Mouse (Mus musculus) frontal cortex, adult (tissue): ENCODE measurements around the gene Clrn2.
"Not testable (repeated sequence)": the region's sequence is repeated elsewhere in the genome, so short reads cannot be mapped to it uniquely, and the experiment has no call there.

Source experiments
- ATAC-seq: cut with Nextera tagmentation; 2 replicates; pipeline ENCODE4 v1.9.2; 2017; ENCODE audit warnings: mild to moderate bottlenecking, moderate library complexity, mixed read lengths; ENCODE audit not compliant: low TSS enrichment

Gene Clrn2

GRCm38 (mm10) chr5:45453451-45453850 is at the start of gene Clrn2:
Clrn2 (plus strand) TSS chr5:45453751.
- ATAC-seq = no peak

GRCm38 (mm10) chr5:45406129-45406528 is 47.4 kb upstream of the Clrn2 start:
- ATAC-seq = no peak

DNA sequence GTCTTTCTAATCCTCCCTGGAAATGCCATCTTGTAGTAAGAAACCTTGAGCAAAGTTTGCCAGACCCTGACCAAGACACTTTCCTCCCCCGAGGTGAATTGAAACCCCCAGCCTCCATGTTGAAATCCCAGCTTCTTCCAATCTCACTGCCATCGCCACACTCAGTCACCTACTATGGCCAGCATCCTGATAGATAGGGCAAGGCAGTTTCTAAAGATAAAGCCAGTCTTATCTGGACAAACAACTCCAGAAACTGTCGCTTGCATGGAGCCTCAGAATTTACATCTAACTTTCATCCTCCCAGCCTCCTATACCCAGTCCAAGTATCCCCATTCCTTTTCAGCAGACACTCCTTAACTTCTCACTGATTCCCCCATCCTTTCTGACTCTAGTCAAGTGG is 37.1 kb upstream of the Clrn2 start:
- no peak for ATAC-seq

GRCm38 (mm10) chr5:45417859-45418443 is 35.6 kb upstream of the Clrn2 start:
- ATAC-seq = no peak

GRCm38 (mm10) chr5:45419841-45420638 is 33.5 kb upstream of the Clrn2 start:
- peak; percentile 52; the same call in 1 of the 2 replicates for ATAC-seq

DNA sequence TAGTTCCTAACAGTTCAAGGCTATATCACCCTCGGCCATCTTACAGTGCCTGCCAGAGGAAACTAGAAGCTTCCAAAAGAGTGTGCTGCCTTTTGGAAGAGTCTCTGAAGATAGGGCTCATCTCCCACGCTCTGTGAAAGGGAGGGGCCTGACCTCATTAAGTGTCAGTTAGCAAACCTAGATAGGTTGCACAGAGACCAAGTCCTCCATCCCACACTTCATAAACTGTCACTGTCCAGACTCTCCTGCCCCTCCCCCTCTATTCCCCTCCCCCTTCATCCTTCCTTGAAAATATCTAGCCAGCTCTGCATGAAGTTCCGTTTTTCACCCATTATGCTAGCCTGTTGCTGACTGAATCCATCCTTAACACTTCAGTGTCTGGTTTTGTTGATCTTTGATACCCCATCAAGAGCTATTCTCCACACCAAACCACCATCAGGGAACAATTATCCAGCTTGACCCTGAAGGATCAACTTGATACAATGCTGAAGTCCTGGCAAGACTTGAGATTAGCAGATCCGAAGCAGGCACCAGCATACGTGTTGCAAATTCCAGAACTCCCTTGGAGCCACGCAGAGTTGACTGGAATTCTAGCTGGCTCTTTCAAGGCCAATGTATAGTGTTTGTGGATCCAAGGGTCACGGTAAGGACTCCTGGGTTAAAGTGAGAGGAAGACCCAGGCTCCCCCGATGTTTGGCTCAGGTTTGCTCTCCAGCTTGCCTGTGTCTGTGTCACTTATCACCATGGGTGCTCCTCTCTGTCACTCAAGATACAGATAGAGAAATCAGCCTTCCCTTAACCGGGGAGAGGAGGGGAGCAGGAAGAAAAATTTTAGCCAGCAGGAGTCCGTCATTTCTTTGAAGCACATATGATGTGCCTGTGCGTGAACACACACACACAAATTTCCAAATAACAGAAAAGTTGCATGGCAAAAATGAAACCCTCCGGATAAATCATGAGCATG is 31.4 kb upstream of the Clrn2 start:
- no peak for ATAC-seq

GRCm38 (mm10) chr5:45424021-45424886 is 29.3 kb upstream of the Clrn2 start:
- peak; percentile 95 for ATAC-seq

DNA sequence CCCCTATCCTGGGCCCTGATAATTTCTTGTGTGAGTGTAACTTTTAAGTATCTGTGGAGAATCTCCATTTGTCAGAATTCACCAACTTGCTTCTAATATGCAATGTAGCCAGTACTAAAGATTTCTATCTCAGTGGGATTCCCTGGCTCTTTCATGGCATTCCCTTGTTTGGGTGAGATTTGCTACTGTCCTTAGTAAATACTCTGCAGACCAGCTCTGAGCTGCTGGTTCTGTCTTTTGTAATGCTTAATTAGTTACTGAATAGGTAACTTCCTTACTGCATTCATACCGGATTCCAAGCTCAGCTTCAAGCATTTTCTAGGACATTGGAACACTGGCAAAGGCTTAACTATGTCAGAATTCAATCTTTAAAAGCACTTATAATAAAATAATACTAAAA is 27.8 kb upstream of the Clrn2 start:
- ATAC-seq = not testable (repeated sequence)

DNA sequence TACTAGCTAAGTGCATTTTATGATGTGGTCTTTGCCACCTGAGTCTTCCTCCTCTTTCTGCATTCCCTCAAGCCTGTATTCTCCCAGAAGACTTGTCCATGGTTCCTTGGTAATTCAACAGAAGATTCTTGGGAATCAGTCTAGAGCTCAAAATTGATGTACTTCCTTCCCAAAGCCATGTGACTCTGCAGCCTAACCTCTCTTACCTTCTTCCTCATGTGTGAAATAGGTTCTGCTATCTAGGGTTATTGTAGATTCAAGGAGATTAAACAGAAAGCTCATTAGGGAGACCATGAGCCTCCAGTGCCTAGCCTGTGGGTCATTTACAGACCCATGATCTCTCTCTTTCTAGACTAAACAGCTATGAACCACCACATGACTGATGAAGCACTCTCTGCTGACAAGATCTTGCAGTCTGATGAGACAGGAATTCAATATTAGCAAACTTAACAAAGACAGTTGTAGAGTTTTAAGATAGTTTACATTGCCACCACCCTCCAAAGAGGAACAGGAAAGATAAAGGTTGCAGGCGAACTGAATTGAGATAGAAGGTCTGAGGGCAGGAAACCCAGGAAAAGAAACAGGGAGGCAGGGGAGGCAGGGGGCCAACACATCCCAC is 27.0 kb upstream of the Clrn2 start:
- no peak for ATAC-seq

- ATAC-seq = no peak
Measured at GRCm38 (mm10) chr5:45427891-45428290, 25.7 kb upstream of the Clrn2 start.

DNA sequence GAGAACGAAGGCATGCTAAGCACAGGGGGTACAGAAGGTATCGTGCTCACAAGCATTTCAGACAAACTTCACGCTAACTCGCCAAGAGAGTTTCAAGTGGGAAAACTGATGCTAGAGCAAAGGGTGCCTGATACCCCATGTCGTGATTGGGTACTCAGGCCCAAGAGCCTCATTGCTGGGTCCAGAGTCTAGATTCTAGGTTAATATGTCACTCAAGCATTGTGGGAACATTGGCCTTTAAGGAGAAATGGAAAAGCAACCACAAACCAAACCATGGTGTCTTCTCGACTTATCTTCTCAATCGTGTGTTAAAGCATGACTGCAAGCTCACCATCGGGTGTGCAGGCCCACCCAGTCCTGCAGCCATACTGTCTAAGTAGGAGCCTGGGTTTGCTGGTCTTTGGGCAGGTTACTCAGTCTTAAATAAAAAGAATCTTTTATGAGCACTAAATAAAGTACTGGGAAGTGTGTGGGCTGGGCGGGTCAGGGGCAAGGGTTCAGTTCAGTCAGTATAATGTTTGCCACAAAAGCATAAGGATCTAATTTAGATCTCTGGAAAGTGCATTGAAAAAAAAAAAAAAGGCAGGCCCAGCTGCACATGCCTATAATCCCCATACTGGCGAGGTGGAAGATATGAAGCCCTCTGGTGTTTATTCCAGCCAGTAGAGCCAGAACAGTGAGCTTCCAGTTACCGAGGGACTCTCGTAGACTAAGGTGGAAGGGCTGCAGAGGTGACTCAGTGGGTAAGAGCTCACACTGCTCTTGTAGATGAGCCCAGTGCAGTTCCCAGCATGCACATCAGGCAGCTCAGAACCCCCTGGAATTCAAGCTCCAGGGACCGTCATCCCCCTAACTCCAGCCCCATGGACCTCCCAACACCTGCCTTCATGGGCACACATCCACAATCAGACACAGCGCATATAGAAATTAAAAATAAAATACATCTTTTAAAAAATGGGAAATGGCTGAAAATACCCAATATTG is 17.3 kb upstream of the Clrn2 start:
- no peak for ATAC-seq

DNA sequence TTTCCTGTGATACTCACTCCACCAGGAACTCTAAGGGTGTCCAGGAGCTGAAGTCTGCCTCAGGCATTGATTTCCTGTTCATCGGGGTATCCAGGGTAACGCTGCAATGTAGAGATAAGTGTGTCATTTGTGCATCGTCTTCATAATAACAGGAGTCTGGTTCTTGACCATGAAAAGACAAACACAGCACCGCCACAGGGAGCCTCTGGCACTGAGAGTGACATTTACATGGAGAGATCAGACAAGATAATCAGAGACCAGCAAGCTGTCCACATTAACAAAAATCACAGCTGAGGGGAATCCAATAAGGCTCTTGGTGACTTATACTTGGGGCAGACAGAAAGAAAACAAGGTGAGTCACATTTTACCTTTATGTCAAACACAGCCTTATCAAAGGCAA is 15.7 kb upstream of the Clrn2 start:
- ATAC-seq = no peak

GRCm38 (mm10) chr5:45438301-45438700 is 15.2 kb upstream of the Clrn2 start:
- no peak for ATAC-seq

- ATAC-seq = no peak
Measured at GRCm38 (mm10) chr5:45441124-45441523, 12.4 kb upstream of the Clrn2 start.

GRCm38 (mm10) chr5:45441745-45442144 is 11.8 kb upstream of the Clrn2 start:
- no peak for ATAC-seq

DNA sequence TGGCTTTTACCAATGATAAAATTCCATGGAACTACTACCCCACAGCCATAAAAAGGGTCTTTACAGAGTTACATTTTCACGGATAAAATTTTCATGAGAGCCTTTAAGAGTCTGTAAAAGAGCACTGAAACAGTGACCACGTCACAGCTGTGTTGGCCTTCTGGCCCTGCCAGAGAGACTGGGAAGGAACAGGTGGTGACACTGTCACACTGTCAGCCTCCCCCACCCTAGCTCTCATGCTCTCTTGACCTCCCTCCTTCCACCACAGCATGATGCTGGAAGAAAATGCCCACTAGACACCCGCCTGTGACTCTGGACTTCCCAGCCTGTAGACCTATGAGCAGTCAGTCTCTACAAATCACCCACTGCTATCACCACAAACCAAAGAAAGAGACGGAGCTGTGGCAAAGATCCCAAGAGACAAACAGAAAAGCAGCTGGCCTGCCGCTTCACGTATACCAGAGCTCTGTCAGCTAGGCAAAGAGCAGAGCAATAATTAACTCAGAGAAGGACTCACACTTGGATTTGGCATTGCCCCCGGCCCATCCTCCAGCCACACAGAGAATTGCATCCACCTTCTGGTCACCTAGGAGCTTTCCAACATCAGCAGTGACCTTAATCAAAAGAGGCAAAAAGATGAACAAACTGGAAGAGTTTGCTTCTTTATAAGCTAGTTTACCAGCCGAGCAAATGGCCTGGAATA is 9.3 kb upstream of the Clrn2 start:
- ATAC-seq = no peak

DNA sequence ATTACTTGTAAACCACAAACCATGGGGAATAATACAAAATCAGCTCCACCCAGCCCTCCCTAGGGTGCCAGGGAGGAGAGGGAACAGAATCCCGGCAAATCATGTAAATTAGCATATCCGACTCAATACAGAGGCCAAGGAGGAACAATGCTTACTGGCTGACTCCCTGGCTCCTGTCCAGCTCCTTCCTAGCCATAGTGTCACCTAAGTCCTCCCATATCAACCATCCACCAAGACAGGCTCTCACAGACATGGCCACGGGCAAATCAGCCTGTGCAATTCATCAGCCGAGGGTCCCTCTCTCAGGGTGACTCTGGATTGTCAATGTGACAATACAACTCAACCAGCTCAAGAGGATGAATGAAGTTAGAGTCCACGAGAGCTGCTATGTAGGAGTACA is 4.9 kb upstream of the Clrn2 start:
- no peak for ATAC-seq

GRCm38 (mm10) chr5:45449206-45449605 is 4.3 kb upstream of the Clrn2 start:
- no peak for ATAC-seq
